Mouse (Mus musculus): ENCODE measurements at regions not wholly inside any gene's neighbourhood (a gene's known extent, or its start where the extent isn't known, plus 50 kb on each side); places are given as distances from the start of the nearest gene placed in this dataset.

DNA sequence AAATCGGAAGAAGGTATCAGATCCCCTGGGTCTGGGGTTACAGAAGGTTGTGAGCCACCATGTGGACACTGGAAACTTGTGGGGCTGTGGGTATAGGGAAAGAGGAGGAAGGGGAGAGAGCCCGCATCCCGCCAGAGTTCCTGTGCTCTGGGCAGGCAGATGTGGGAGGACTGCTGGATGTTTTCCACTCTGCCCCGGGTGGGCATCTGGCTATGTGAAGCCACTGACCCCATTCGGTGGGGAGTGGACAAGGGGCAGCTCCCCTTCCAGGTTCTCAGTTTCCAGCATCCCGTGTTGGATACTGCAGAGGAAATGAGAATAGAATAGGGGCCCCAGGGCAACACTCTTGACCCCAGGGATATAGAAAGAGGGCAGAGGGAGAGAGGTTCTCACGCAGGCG is 72.1 kb upstream of the Lgalsl start:
- no peak for TF ChIP-seq POLR2A (IDR thresholded peaks at IDR 0.05; ENCODE audit: low read depth, low read length)
- TF ChIP-seq CTCF (IDR thresholded peaks at IDR 0.05; ENCODE audit: borderline replicate concordance, insufficient read depth, low read length), result no peak
